Mouse (Mus musculus) mature B cell (primary cell): ENCODE measurements around the gene Apon.
"Not testable (repeated sequence)": the region's sequence is repeated elsewhere in the genome, so short reads cannot be mapped to it uniquely, and the experiment has no call there.

ENCODE experiments used
- in situ Hi-C: fragments of 300-500 bp; cut with MboI; formaldehyde crosslinking; loops from 2 replicates; pipeline ENCODE4 v1.14.3; 2019

Gene Apon

GRCm38 (mm10) chr10:128232420-128232985, 21.4 kb upstream of the Apon start:
- in situ Hi-C loops, result no loop called here

DNA sequence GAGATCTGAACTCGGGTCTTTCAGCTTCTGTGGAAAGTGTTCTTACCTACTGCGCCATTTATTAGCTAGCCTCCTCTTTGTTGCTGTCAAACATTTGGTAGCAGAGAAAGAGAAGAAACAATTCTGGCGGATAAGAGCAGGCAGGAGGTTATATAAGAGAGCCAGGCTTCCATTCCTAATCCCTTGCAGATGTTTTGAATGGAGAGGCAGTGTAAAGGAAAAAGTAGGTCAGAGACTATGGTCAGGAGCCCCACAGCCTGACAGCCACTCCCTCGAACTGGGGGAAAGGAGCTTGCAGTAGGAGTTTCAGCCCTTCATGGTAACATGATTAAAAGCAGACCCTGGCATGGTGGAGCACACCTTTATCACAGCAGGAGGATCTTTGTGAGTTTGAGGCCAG, 17.6 kb upstream of the Apon start:
- in situ Hi-C loops, result no loop called here

- in situ Hi-C loops, result no loop called here
Measured at GRCm38 (mm10) chr10:128237807-128238480, 16.0 kb upstream of the Apon start.

DNA sequence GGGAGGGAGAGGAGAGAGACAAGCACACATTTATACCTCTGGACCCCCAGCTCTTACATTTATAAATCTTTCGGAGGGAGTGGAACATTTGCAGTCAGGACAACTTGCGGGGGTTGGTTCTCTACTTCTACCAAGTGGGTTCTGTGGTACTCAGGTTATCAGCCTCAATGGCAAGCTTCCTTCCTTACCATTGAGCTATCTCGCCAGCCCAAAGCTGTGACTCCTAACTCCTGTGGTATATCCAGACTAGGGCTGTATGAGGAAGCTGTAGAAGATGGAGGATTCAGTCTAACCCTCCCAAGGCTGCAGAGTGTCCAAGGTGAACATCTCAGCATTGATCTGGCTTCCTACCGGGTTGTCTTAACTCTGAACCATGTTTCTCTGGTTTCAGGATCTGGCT, 14.8 kb upstream of the Apon start:
- in situ Hi-C loops, result no loop called here

DNA sequence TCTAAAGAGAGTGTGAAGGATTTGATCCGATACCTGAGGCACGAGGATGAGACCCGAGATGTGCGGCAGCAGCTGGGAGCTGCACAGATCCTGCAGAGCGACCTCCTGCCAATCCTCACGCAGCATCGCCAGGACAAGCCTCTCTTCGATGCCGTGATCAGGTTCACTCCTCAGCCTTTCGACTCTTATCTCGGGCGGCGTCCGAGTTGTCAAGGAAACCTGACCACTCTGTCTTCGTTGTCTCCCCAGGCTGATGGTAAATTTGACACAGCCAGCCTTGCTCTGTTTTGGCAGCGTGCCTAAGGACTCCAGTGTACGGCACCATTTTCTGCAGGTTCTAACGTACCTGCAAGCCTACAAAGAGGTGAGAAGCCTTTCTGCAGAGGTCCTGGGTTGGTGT, 13.8 kb upstream of the Apon start:
- in situ Hi-C loops, result no loop called here

DNA sequence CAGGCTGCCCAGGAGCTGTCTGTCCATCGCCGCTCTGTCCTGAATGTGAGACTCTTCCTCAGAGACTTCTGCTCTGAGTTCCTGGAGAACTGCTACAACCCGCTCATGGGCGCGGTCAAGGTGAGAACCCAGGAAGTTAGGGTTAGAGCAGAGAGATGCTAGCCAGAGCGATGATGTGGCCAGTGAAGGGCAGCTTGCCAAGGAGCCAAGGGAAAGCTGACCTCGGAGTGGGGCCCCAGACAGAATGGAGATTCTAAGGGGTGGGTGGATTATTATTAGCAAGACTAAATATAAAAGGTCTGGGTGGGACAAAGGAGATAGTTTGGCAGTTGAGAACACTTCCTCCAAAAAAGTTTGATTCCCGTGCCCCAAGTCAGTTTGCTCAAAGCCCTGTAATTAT, 10.6 kb upstream of the Apon start:
- in situ Hi-C loops, result no loop called here

DNA sequence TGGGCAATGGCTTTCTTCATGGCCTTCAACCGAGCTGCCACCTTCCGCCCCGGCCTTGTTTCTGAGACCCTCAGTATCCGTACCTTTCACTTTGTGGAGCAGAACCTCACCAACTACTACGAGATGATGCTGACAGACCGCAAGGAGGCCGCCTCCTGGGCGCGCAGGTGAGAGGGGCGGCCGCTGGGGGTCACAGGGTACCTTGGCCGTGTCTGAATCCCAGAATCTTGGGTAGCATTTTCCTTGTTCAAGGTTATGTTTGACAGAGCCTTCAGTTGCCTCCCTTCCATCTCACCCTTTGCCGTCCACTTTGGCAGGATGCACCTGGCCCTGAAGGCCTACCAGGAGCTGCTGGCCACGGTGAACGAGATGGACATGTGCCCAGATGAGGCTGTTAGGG, 9.8 kb upstream of the Apon start:
- in situ Hi-C loops, result no loop called here

GRCm38 (mm10) chr10:128247020-128247732, 6.7 kb upstream of the Apon start:
- in situ Hi-C loops, result no loop called here

- in situ Hi-C loops, result no loop called here
Measured at GRCm38 (mm10) chr10:128250565-128250964, 3.3 kb upstream of the Apon start.

DNA sequence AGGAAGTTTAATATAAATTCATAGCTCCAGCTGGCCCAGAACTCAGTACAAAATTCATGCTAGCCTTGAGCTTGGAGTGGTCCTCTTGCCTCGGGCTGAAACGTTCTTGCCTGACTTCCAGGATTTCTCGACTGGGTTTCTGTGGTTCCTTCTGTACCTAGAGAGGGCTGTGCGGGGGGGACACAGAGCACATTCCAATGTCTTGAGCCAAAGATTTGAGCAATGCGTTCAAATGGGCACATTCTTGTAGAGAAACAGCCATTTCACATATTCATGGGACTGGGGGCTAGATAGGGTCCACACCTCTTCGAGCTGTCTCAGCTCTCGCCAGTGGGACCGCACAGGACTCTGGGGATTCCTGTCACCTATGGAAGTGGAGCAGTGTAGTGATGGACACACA, 2.0 kb downstream of the Apon start:
- in situ Hi-C loops, result no loop called here

- in situ Hi-C loops, result no loop called here
Measured at GRCm38 (mm10) chr10:128256328-128256727, 2.4 kb downstream of the Apon start.

DNA sequence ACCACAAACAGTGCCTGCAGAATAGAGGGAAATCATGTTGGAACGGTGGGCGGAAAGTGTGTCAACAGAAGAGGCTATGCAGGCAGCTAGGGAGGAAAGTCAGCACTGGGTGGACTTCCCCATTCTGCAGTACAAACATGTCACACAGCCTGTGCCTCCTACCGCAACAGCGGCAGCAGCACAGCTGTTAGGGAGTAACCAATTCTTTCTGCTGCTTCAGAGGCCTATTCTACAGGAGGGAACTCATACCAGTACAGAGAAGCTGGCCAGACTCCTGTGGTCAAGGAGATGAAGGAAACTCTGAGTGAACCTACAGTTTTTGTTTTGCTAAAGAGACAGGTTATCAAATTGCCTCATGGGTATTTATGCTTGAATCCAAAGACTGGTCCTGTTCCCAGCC, 5.1 kb downstream of the Apon start:
- in situ Hi-C loops, result no loop called here

- in situ Hi-C loops, result no loop called here
Measured at GRCm38 (mm10) chr10:128259946-128260345, 6.0 kb downstream of the Apon start.

- in situ Hi-C loops, result not testable (repeated sequence)
Measured at GRCm38 (mm10) chr10:128260376-128260775, 6.5 kb downstream of the Apon start.

DNA sequence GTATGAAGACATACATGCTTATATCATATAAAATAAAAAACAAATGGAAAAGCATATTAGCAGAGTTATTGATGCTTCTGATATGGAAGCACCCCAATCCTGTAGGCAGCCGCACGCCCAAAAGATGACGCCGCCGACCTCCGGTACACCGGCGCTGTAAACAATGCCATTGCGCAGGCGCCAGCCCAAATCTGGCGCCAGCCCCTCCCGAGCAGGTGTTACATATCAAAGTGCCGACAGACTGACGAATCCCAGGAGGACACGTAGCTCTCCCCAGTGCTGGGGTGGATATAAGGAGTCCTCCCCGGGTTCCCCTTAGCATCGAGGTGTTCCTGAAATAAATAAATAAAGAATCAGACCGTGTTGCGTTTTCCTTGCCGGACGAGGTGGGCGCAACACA, 8.4 kb downstream of the Apon start:
- in situ Hi-C loops, result no loop called here

GRCm38 (mm10) chr10:128263393-128264310, 9.8 kb downstream of the Apon start:
- in situ Hi-C loops, result no loop called here

GRCm38 (mm10) chr10:128268371-128268770, 14.5 kb downstream of the Apon start, which contains the start of gene Apof:
Apof (plus strand) TSS chr10:128268671.
- in situ Hi-C loops, result no loop called here

GRCm38 (mm10) chr10:128269206-128269910, 15.5 kb downstream of the Apon start:
- in situ Hi-C loops, result no loop called here

DNA sequence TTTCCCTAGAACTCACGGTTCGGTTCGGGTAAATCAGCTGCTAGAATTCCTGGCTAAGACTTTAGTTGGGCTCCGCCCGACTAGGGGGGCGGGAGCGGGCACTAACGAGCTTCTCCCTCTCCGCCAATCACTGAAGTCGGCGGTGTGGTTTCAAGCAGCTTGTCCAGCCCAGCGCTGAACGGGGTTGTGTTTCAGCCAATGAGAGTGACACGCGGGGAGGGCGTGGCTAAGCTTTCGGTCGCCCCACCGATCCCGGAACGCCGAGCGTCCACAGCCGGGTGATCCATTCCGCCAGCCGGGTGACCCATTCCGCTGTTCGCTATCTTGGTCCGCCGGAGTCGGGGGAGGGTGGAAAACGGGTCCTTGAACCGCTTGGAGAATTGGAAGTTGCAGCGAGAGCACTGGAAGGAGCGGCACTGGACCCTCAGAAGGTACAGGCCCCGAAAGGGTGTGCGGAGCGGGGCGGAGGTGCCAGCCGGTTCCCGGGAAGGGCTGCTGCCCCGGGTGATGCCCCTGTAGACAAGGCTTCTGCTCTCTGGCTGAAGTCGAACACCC, 16.5 kb downstream of the Apon start, which contains the start of gene Stat2:
Gene Stat2, plus strand, starts transcription at position 273 of the 555 bp plus-strand sequence.
- in situ Hi-C loops, result no loop called here

DNA sequence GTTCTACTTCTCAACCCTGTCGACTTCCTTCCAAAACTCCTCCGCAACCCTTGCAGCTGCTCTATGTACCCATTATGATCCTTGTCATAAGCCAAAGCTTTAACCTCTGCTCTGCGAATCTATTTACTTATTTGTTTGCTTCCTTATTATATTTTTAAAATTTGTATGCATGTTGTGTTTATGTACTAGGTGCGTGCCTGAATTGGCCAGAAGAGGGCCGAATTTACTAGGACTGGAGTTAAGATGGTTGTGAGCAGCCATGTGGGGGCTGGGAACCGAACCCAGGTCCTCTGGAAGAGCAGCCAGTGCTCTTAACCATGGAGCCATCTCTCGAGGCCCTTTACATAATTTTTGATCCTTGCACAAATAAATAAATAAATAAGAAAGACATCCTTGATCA, 17.0 kb downstream of the Apon start:
- in situ Hi-C loops, result no loop called here

- in situ Hi-C loops, result no loop called here
Measured at GRCm38 (mm10) chr10:128271883-128272282, 18.0 kb downstream of the Apon start.
